Mouse (Mus musculus) liver, embryonic 14.5 days (tissue): ENCODE results near the gene Hist1h2br. TPM values are rescaled to one million over a fixed set of nuclear protein-coding genes. Genes with fewer than 3 reads are reported as not detected.
"Not testable (repeated sequence)": the region's sequence is repeated elsewhere in the genome, so short reads cannot be mapped to it uniquely, and the experiment has no call there.

Experiments
- ATAC-seq: fragments of 200-750 bp; cut with Nextera tagmentation; 2 replicates; pipeline ENCODE4 v1.8.0; 2017; ENCODE audit warnings: moderate number of reproducible peaks, mild to moderate bottlenecking, moderate library complexity; ENCODE audit not compliant: insufficient read depth
- DNase-seq, 3 experiments: peaks; one replicate each; pipeline ENCODE4 v3.0.0-alpha.2; 2012 to 2013; ENCODE audit warnings: low read depth in 3 of 3, low spot score in 3 of 3
- H3K27ac ChIP-seq: fragments of 300-500 bp; sonication (generic); 2 replicates; pipeline ENCODE4 v1.5.1; 2014; ENCODE audit warnings: moderate library complexity, mild to moderate bottlenecking, control low read depth, inconsistent platforms
- H3K27me3 ChIP-seq: fragments of 300-500 bp; sonication (generic); 2 replicates; pipeline ENCODE4 v1.6.1; 2014; ENCODE audit warnings: mild to moderate bottlenecking, low read length, moderate library complexity; ENCODE audit not compliant: control insufficient read depth, insufficient read depth
- H3K36me3 ChIP-seq: fragments of 300-500 bp; sonication (generic); replicated peaks from 2 replicates; pipeline ENCODE4 v1.6.1; 2014; ENCODE audit warnings: low read depth; ENCODE audit not compliant: control insufficient read depth, insufficient read depth
- H3K4me1 ChIP-seq, 2 experiments: fragments of 200-500 bp in 1 of 2; fragments of 300-500 bp in 1 of 2; sonication (generic) in 1 of 2; replicated peaks; 2 replicates each; pipeline ENCODE4 v1.6.1; 2012 to 2014; ENCODE audit warnings: antibody characterized with exemption in 1 of 2, inconsistent platforms in 1 of 2, low read length in 1 of 2; ENCODE audit not compliant: control insufficient read depth in 2 of 2, insufficient read depth in 2 of 2
- H3K4me2 ChIP-seq: fragments of 300-500 bp; sonication (generic); 2 replicates; pipeline ENCODE4 v1.6.1; 2014; ENCODE audit warnings: low read depth, mild to moderate bottlenecking, control low read depth, moderate library complexity
- H3K4me3 ChIP-seq, 2 experiments: fragments of 200-500 bp in 1 of 2; fragments of 300-500 bp in 1 of 2; sonication (generic) in 1 of 2; 2 replicates each; pipeline ENCODE4 v1.5.1; 2012 to 2014; ENCODE audit warnings: low read depth in 2 of 2, low read length in 2 of 2, mild to moderate bottlenecking in 2 of 2, control low read depth in 1 of 2, inconsistent platforms in 1 of 2, moderate library complexity in 1 of 2; ENCODE audit not compliant: insufficient read depth in 1 of 2
- H3K9ac ChIP-seq: fragments of 300-500 bp; sonication (generic); replicated peaks from 2 replicates; pipeline ENCODE4 v1.6.1; 2014; ENCODE audit warnings: mild to moderate bottlenecking, control low read depth, moderate library complexity
- H3K9me3 ChIP-seq: fragments of 300-500 bp; sonication (generic); 2 replicates; pipeline ENCODE4 v1.6.1; 2016; ENCODE audit warnings: low read length, mixed read lengths; ENCODE audit not compliant: control insufficient read depth
- CTCF ChIP-seq: IDR thresholded peaks from 2 replicates; pipeline ENCODE4 v1.5.1; 2016; ENCODE audit warnings: antibody characterized with exemption, low read depth, control low read depth
- EP300 ChIP-seq: IDR thresholded peaks from 2 replicates; pipeline ENCODE4 v1.6.1; 2016; ENCODE audit warnings: antibody characterized with exemption, low read depth
- WGBS: fragments of 180-500 bp; shearing (Covaris S2); extraction: QIAGEN DNeasy Blood & Tissue Kit; methylation state at CpG from one replicate; pipeline ENCODE4 v1.1.7; 2014; ENCODE audit not compliant: insufficient replicate concordance; 5-methylcytosine and 5-hydroxymethylcytosine counted together
- polyA plus RNA-seq, 2 experiments: library from polyadenylated mRNA; depleted of rRNA in 1 of 2; stranded (reverse) in 1 of 2; unstranded in 1 of 2; fragments of >200 nt; fragmentation: Nextera tagmentation in 1 of 2; extraction: Ambion mirVana in 1 of 2; gene quantifications; 2 replicates each; pipeline versions ENCODE4 v1.2.1 to v1.2.3; 2012 to 2014

Hist1h2br gene
- polyA plus RNA-seq, 2 experiments = 9.6 to 18.0 TPM

- no peaks in the 10 kb centered on the region for H3K27me3 ChIP-seq
- H3K27ac ChIP-seq = peak overlapping the region; percentile 80
- H3K4me1 ChIP-seq = peaks cover 0 to 2% of the 10 kb centered on the region in 2 experiments; a peak in 1 of 4 replicates
- 81% methylated on average over 10 of the region's 10 CpGs for WGBS
- H3K9ac ChIP-seq = peak overlapping the region; percentile 63
- peak overlapping the region; percentile 36 to 39; a peak in 3 of 4 replicates for H3K4me3 ChIP-seq
- ATAC-seq = no peak
- TF ChIP-seq EP300 (no peak), CTCF (no peak)
- DNase-seq = no peak
- H3K9me3 ChIP-seq = no peaks in the 10 kb centered on the region
- no peaks in the 10 kb centered on the region for H3K36me3 ChIP-seq
- peak overlapping the region; percentile 58 for H3K4me2 ChIP-seq
These were observed 3.2 kb upstream of the Hist1h2br start for GRCm38 (mm10) chr13:21830344-21830743.

GRCm38 (mm10) chr13:21831418-21832394 lies 1.8 kb upstream of the Hist1h2br start, which contains the start of gene Hist1h4n:
Hist1h4n (minus strand) TSS chr13:21832196.
- TF ChIP-seq EP300 = peak; percentile 53; the same call in 1 of the 2 replicates
- H3K9ac ChIP-seq = peak within 1 kb of the TSS; percentile 62
- H3K4me3 ChIP-seq = peak within 1 kb of the TSS; percentile 21 to 39; a peak in 3 of 4 replicates
- DNase-seq, H3K4me1 ChIP-seq, H3K9me3 ChIP-seq, H3K36me3 ChIP-seq, H3K27me3 ChIP-seq: not testable (repeated sequence)
- WGBS = under 1% methylated on average over 23 of the region's 58 CpGs
- H3K27ac ChIP-seq = peak within 1 kb of the TSS; percentile 76
- peak; percentile 70 for ATAC-seq
- peak within 1 kb of the TSS; percentile 46 for H3K4me2 ChIP-seq

- H3K27ac ChIP-seq, H3K9ac ChIP-seq, H3K4me3 ChIP-seq, H3K27me3 ChIP-seq, H3K36me3 ChIP-seq, DNase-seq, H3K4me1 ChIP-seq, H3K9me3 ChIP-seq, H3K4me2 ChIP-seq: not testable (repeated sequence)
- no CpG with 5 or more reads among the region's 4 CpGs for WGBS
- peak; percentile 60; the same call in 1 of the 2 replicates for ATAC-seq
These were observed 7.0 kb downstream of the Hist1h2br start for GRCm38 (mm10) chr13:21840508-21840907.

- DNase-seq, H3K4me3 ChIP-seq, H3K27me3 ChIP-seq, H3K9ac ChIP-seq, H3K4me1 ChIP-seq, H3K4me2 ChIP-seq, H3K36me3 ChIP-seq, H3K9me3 ChIP-seq, H3K27ac ChIP-seq: not testable (repeated sequence)
- ATAC-seq = peak; percentile 59; the same call in 1 of the 2 replicates
These were observed 12.8 kb downstream of the Hist1h2br start for GRCm38 (mm10) chr13:21846356-21846755.

GRCm38 (mm10) chr13:21847883-21848282 lies 14.3 kb downstream of the Hist1h2br start:
- WGBS = 21% methylated on average over 8 of the region's 8 CpGs
- Histone ChIP-seq H3K4me1 (peaks cover 0 to 5% of the 10 kb centered on the region in 2 experiments; a peak in 2 of 4 replicates), H3K9me3 (no peaks in the 10 kb centered on the region), H3K9ac (no peak overlapping the region), H3K27me3 (no peaks in the 10 kb centered on the region), H3K4me2 (no peak overlapping the region), H3K4me3 (no peak overlapping the region), H3K36me3 (no peaks in the 10 kb centered on the region), H3K27ac (no peak overlapping the region)
- DNase-seq = peak in 1 of 3 experiments; percentile 32
- TF ChIP-seq EP300 = no peak
- TF ChIP-seq CTCF = no peak
- ATAC-seq = peak; percentile 64; the same call in 1 of the 2 replicates

GRCm38 (mm10) chr13:21850696-21851095 lies 17.2 kb downstream of the Hist1h2br start:
- H3K4me1 ChIP-seq, H3K4me3 ChIP-seq, H3K9ac ChIP-seq, H3K27me3 ChIP-seq, DNase-seq, H3K9me3 ChIP-seq, ATAC-seq, H3K36me3 ChIP-seq, H3K27ac ChIP-seq, H3K4me2 ChIP-seq: not testable (repeated sequence)
- 55% methylated on average over 1 of the region's 1 CpGs for WGBS
